Mouse (Mus musculus) stomach, embryonic 15.5 days (tissue): ENCODE measurements around the gene Slc35e4. TPM values are rescaled to one million over a fixed set of nuclear protein-coding genes. Genes with fewer than 3 reads are reported as not detected.

Experiments
- ATAC-seq: fragments of 200-750 bp; cut with Nextera tagmentation; 2 replicates; pipeline ENCODE4 v1.8.0; 2017; ENCODE audit warnings: low read depth, moderate number of reproducible peaks, moderate TSS enrichment; ENCODE audit not compliant: insufficient read depth, low FRiP score
- H3K27ac ChIP-seq: fragments of 300-500 bp; sonication (generic); 2 replicates; pipeline ENCODE4 v1.5.1; 2015; ENCODE audit warnings: mild to moderate bottlenecking, inconsistent platforms
- H3K27me3 ChIP-seq: fragments of 300-500 bp; sonication (generic); replicated peaks from 2 replicates; pipeline ENCODE4 v1.6.1; 2015; ENCODE audit warnings: inconsistent platforms
- H3K36me3 ChIP-seq: fragments of 300-500 bp; sonication (generic); 2 replicates; pipeline ENCODE4 v1.6.1; 2015; ENCODE audit warnings: inconsistent platforms
- H3K4me1 ChIP-seq: fragments of 300-500 bp; sonication (generic); 2 replicates; pipeline ENCODE4 v1.6.1; 2015; ENCODE audit warnings: inconsistent platforms
- H3K4me2 ChIP-seq: fragments of 300-500 bp; sonication (generic); 2 replicates; pipeline ENCODE4 v1.6.1; 2015; ENCODE audit warnings: mild to moderate bottlenecking, inconsistent platforms
- H3K4me3 ChIP-seq: fragments of 300-500 bp; sonication (generic); replicated peaks from 2 replicates; pipeline ENCODE4 v1.5.1; 2015; ENCODE audit warnings: inconsistent platforms
- H3K9ac ChIP-seq: fragments of 300-500 bp; sonication (generic); 2 replicates; pipeline ENCODE4 v1.6.1; 2015; ENCODE audit warnings: inconsistent platforms
- H3K9me3 ChIP-seq: fragments of 300-500 bp; sonication (generic); 2 replicates; pipeline ENCODE4 v1.6.1; 2016; ENCODE audit warnings: inconsistent platforms
- WGBS: fragments of 180-500 bp; shearing (Covaris S2); methylation state at CpG from one replicate; pipeline ENCODE4 v1.1.7; 2015; 5-methylcytosine and 5-hydroxymethylcytosine counted together
- polyA plus RNA-seq: library from polyadenylated mRNA; unstranded; fragments of >200 nt; fragmentation: Nextera tagmentation; extraction: Ambion mirVana; gene quantifications from 2 replicates; pipeline ENCODE4 v1.2.1, GENCODE M21; 2015

Slc35e4 gene
- polyA plus RNA-seq, 1 experiment from 2014 or later = 4.7 TPM

DNA sequence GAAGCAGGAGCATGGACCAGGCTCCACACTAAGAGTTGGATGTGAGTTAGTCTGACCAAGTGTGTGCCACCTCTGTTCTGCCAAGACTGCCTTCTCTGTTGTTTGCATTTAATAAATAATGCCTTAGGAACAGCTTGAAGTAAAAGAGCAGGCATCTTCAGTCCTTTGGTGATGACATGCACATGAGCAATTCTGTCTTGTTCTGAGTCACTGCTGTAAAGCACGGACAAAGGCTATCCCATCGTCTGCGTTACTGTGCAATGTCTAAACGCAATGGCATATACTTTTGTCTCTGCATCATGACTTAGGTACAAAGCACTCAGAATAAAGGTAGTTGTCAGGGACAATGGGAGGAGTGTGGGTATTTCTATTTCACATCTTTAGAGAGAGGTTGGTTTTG lies 54.7 kb downstream of the Slc35e4 start:
- no peaks in the 10 kb centered on the region for H3K9me3 ChIP-seq
- no peak overlapping the region for H3K4me2 ChIP-seq
- H3K27me3 ChIP-seq = peaks cover 9% of the 10 kb centered on the region; the same call in 1 of the 2 replicates
- ATAC-seq = no peak
- no peak overlapping the region for H3K9ac ChIP-seq
- no peak overlapping the region for H3K4me3 ChIP-seq
- H3K36me3 ChIP-seq = no peaks in the 10 kb centered on the region
- WGBS = 88% methylated on average over 4 of the region's 4 CpGs
- H3K27ac ChIP-seq = no peak overlapping the region
- H3K4me1 ChIP-seq = 0 out of 2 replicates have a peak, but pooled peaks cover 7% of the 10 kb centered on the region

DNA sequence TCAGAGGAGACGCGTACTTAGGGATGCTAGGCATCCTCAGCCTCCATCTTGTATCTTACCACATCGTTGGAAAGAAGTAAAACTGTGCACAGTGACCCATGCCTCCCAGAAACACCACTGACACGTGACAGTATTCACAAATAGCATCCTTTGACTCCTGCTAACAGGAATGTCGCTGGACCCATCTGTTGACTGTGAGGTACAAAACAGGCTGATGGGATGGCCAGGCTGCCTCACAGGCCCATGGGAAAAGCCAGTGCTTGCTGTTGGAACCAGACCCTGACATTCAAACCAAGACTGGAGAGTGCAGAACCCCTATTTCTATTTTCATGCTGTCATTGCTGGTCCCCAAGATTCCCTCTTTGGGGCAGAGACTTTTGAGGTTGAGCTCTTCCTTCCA lies 56.6 kb downstream of the Slc35e4 start:
- H3K4me2 ChIP-seq = no peak overlapping the region
- no peak for ATAC-seq
- 77% methylated on average over 5 of the region's 5 CpGs for WGBS

More for the DNA sequence above, 56.6 kb downstream of the Slc35e4 start:
- Histone ChIP-seq H3K36me3 (no peaks in the 10 kb centered on the region), H3K9me3 (no peaks in the 10 kb centered on the region), H3K9ac (no peak overlapping the region), H3K27ac (no peak overlapping the region), H3K4me1 (no peaks in the 10 kb centered on the region), H3K27me3 (no peaks in the 10 kb centered on the region; the same call in 1 of the 2 replicates), H3K4me3 (no peak overlapping the region)

Other genes with a start within 250 kb of the Slc35e4 start
- 0.39 and 0.40 TPM in 2 replicates for gene Osbp2, start 50.8 kb downstream of the Slc35e4 start, polyA plus RNA-seq
- gene 4921536K21Rik, start 19.6 kb downstream of the Slc35e4 start, polyA plus RNA-seq = 0.19 and 0.32 TPM in 2 replicates
- 8.0 and 8.1 TPM in 2 replicates for gene Dusp18, start 19.4 kb downstream of the Slc35e4 start, polyA plus RNA-seq
- gene Tcn2, start 17.5 kb upstream of the Slc35e4 start, polyA plus RNA-seq = 40.0 and 43.6 TPM in 2 replicates
- 75.6 and 80.2 TPM in 2 replicates for gene Pes1, start 49.3 kb upstream of the Slc35e4 start, polyA plus RNA-seq
- gene 4930556J24Rik, start 62.1 kb upstream of the Slc35e4 start, polyA plus RNA-seq = 0.12 and 0.21 TPM in 2 replicates
- 18.3 and 21.6 TPM in 2 replicates for gene Gal3st1, start 69.0 kb upstream of the Slc35e4 start, polyA plus RNA-seq
- gene Sec14l4, start 116.8 kb upstream of the Slc35e4 start, polyA plus RNA-seq = 1.4 and 1.5 TPM in 2 replicates
- 0.08 and 0.18 TPM in 2 replicates for gene Sec14l3, start 150.2 kb upstream of the Slc35e4 start, polyA plus RNA-seq
- gene Mtfp1, start 180.8 kb upstream of the Slc35e4 start, polyA plus RNA-seq = 21.7 and 21.8 TPM in 2 replicates
- gene Sec14l2, start 208.8 kb upstream of the Slc35e4 start, polyA plus RNA-seq = 1.7 and 1.9 TPM in 2 replicates
- gene Rnf215, start 220.5 kb upstream of the Slc35e4 start, polyA plus RNA-seq = 25.1 and 26.8 TPM in 2 replicates
- gene Ccdc157, start 245.6 kb upstream of the Slc35e4 start, polyA plus RNA-seq = 6.1 and 6.4 TPM in 2 replicates
- gene Sf3a1, start 245.7 kb upstream of the Slc35e4 start, polyA plus RNA-seq = 39.2 and 44.2 TPM in 2 replicates